Mouse (Mus musculus): ENCODE results near the gene Lamtor3. TPM values are rescaled to one million over a fixed set of nuclear protein-coding genes. Genes with fewer than 3 reads are reported as not detected.

Gene Lamtor3
- total RNA-seq, 2 experiments from 2014 or later: 58.6 to 88.0 TPM

Other genes starting within 250 kb of the Lamtor3 start
- gene Gm21962, start 247.0 kb upstream of the Lamtor3 start, total RNA-seq (2015; ENCODE audit: low replicate concordance): not detected in 2 replicates
- 0.77 TPM in 1 of 2 replicates, not detected in the other for gene Gm21962, start 247.0 kb upstream of the Lamtor3 start, total RNA-seq (2017; ENCODE audit: low replicate concordance)
- gene H2afz, start 54.0 kb upstream of the Lamtor3 start, total RNA-seq (2015; ENCODE audit: low replicate concordance): 951 and 1,242 TPM in 2 replicates
- 578 and 824 TPM in 2 replicates for gene H2afz, start 54.0 kb upstream of the Lamtor3 start, total RNA-seq (2017; ENCODE audit: low replicate concordance)
- 5.0 and 7.6 TPM in 2 replicates for gene Dnajb14, start 50.8 kb upstream of the Lamtor3 start, total RNA-seq (2015; ENCODE audit: low replicate concordance)
- 4.1 and 6.0 TPM in 2 replicates for gene Dnajb14, start 50.8 kb upstream of the Lamtor3 start, total RNA-seq (2017; ENCODE audit: low replicate concordance)
- gene Dapp1, start 63.0 kb downstream of the Lamtor3 start, total RNA-seq (2015; ENCODE audit: low replicate concordance): 22.3 and 27.7 TPM in 2 replicates
- gene Dapp1, start 63.0 kb downstream of the Lamtor3 start, total RNA-seq (2017; ENCODE audit: low replicate concordance): 26.3 TPM in 2 replicates
- gene 1110002E22Rik, start 146.5 kb downstream of the Lamtor3 start, total RNA-seq (2015; ENCODE audit: low replicate concordance): not detected in 2 replicates
- gene 1110002E22Rik, start 146.5 kb downstream of the Lamtor3 start, total RNA-seq (2017; ENCODE audit: low replicate concordance): not detected in 2 replicates
- not detected in 2 replicates for gene Gm5105, start 148.9 kb downstream of the Lamtor3 start, total RNA-seq (2015; ENCODE audit: low replicate concordance)
- gene Gm5105, start 148.9 kb downstream of the Lamtor3 start, total RNA-seq (2017; ENCODE audit: low replicate concordance): not detected in 2 replicates
- gene Trmt10a, start 224.9 kb downstream of the Lamtor3 start, total RNA-seq (2015; ENCODE audit: low replicate concordance): 8.0 and 8.3 TPM in 2 replicates
- 10.7 and 30.7 TPM in 2 replicates for gene Trmt10a, start 224.9 kb downstream of the Lamtor3 start, total RNA-seq (2017; ENCODE audit: low replicate concordance)
- 0.72 TPM in 1 of 2 replicates, not detected in the other for gene Mttp, start 226.5 kb downstream of the Lamtor3 start, total RNA-seq (2015; ENCODE audit: low replicate concordance)
- 0.26 and 0.91 TPM in 2 replicates for gene Mttp, start 226.5 kb downstream of the Lamtor3 start, total RNA-seq (2017; ENCODE audit: low replicate concordance)